Mouse (Mus musculus): ENCODE results near the gene 5031439G07Rik. TPM values are rescaled to one million over a fixed set of nuclear protein-coding genes. Genes with fewer than 3 reads are reported as not detected.

5031439G07Rik gene
- polyA plus RNA-seq, 1 experiment from 2014 or later, result 3.6 TPM

DNA sequence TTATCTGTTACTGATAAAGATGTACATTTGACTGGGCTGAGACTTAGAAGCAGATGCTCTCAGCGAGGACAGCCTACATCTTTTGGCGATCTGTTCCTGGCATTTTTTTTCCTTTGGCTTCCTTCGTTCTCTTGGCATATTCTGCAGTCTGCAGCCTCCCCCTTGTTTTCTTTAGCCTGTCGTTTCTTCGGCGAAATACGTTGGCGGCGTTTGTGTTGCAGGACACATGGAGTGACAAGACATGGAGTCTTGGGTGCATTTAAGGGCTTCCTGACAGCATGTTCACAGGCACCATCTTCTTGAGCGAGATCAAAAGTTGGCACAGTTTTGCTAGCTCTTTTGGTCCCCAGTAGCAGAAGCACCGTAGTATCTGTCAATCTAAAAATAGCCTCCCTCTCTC is 27.4 kb upstream of the 5031439G07Rik start:
- H3K9ac ChIP-seq, result no peak overlapping the region
- no peak for ATAC-seq
- H3K4me2 ChIP-seq, result no peak overlapping the region
- no peaks in the 10 kb centered on the region for H3K36me3 ChIP-seq
- H3K27ac ChIP-seq, result no peak overlapping the region
- no peaks in the 10 kb centered on the region for H3K9me3 ChIP-seq (replicated peaks)
- H3K27me3 ChIP-seq (replicated peaks), result peaks cover 28% of the 10 kb centered on the region
- no peak overlapping the region for H3K4me3 ChIP-seq
- WGBS (ENCODE audit: insufficient replicate concordance), result 64% methylated on average over 11 of the region's 11 CpGs
- H3K4me1 ChIP-seq, result peaks cover 3% of the 10 kb centered on the region; the same call in 1 of the 2 replicates

DNA sequence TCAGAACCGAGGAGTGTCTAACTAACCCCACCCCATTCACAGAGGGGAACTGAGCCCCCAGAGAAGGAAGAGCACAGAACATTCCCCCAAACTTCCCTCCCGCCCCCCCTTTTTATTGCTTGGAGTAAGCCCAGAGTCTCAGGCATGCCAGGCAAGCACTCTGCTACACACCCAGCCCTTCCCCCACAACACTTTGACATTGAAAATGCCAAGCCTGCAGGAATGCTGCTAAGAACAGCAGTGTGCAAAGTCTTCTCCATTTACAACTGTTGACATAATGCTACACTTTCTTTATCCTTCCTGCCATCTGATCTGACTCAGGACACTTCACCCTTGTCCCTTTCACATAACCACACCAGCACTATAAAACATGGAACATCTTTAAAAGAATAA is 24.3 kb upstream of the 5031439G07Rik start:
- Histone ChIP-seq H3K27ac (no peak overlapping the region), H3K4me2 (peak overlapping the region; percentile 2; the same call in 1 of the 2 replicates), H3K4me3 (no peak overlapping the region), H3K36me3 (no peaks in the 10 kb centered on the region), H3K9me3 (replicated peaks) (no peaks in the 10 kb centered on the region), H3K9ac (no peak overlapping the region), H3K27me3 (replicated peaks) (peaks cover 24% of the 10 kb centered on the region), H3K4me1 (peaks cover 3% of the 10 kb centered on the region; the same call in 1 of the 2 replicates)
- ATAC-seq, result no peak
- 44% methylated on average over 2 of the region's 2 CpGs for WGBS (ENCODE audit: insufficient replicate concordance)

DNA sequence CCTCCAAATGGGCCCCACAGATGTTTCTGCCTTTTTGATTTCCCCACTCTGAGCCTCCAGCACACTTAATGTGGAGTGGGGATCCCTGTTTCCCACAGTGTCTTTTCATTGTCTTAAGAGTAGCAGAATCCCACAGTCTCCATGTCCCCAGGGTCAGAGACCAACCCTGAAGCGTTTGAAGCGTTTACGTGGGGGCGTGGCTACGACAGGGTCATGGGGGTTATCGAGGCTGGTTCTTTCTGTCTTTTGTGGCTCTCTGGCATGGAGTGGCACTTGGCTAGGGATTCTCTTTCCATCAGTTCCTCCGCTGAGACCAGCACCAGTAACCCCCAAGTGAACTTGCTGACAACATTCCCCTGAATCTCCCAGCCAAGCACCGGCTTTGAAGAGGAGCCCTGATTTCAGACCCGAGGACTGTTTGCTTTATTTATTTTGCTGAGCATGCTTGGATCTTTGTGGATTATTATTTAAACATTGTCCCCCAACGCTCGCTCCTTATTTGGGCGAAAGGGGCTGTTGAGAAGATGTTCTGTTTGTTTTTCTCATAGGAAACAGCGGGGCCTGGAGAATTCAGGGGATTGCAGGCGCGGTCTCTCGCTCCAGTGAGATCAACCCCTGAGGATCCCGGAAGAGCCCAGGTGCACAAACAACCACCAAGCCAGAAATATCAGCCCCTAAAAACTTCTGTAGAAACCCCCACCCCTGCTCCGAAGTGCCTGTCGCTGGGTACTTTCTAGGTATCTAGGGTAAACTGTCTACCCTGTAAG is 23.7 kb upstream of the 5031439G07Rik start:
- ATAC-seq, result no peak
- Histone ChIP-seq H3K27me3 (replicated peaks) (peaks cover 18% of the 10 kb centered on the region), H3K9me3 (replicated peaks) (no peaks in the 10 kb centered on the region), H3K4me1 (peaks cover 3% of the 10 kb centered on the region; the same call in 1 of the 2 replicates), H3K27ac (no peak overlapping the region), H3K4me3 (no peak overlapping the region), H3K9ac (no peak overlapping the region), H3K36me3 (no peaks in the 10 kb centered on the region), H3K4me2 (peak overlapping the region; percentile 2; the same call in 1 of the 2 replicates)
- WGBS (ENCODE audit: insufficient replicate concordance), result 50% methylated on average over 19 of the region's 19 CpGs

DNA sequence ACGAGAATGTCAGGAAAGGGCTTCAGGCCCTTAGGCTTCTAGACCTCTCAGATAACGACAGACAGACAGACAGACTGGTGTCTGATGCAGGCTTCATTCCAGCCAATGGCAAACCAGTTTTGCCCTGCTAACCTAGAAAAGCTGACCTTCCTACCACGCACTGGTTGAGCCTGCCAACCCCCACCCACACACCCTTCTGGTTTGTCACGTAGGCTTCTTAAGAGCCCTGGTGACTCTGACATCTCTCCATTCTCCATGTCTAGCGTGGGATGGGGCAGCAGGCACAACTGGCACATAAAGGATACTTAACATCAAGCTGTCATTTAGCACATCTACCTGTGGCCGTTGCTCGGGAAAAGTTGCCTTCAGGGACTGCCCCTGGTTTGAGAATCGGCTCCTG is 21.3 kb upstream of the 5031439G07Rik start:
- Histone ChIP-seq H3K4me3 (no peak overlapping the region), H3K27me3 (replicated peaks) (no peaks in the 10 kb centered on the region), H3K27ac (no peak overlapping the region), H3K4me2 (no peak overlapping the region), H3K36me3 (no peaks in the 10 kb centered on the region), H3K9ac (no peak overlapping the region), H3K4me1 (peaks cover 3% of the 10 kb centered on the region; the same call in 1 of the 2 replicates), H3K9me3 (replicated peaks) (no peaks in the 10 kb centered on the region)
- WGBS (ENCODE audit: insufficient replicate concordance), result 64% methylated on average over 8 of the region's 8 CpGs
- no peak for ATAC-seq

- H3K27me3 ChIP-seq (replicated peaks), result peaks cover 22% of the 10 kb centered on the region; the same call in 1 of the 2 replicates
- ATAC-seq, result 0 out of 2 replicates have a peak, but pooled peaks have one; percentile 60
- no peak overlapping the region for H3K4me3 ChIP-seq
- H3K9me3 ChIP-seq (replicated peaks), result no peaks in the 10 kb centered on the region
- H3K36me3 ChIP-seq, result no peaks in the 10 kb centered on the region
- WGBS (ENCODE audit: insufficient replicate concordance), result 18% methylated on average over 29 of the region's 29 CpGs
- no peaks in the 10 kb centered on the region for H3K4me1 ChIP-seq
- H3K4me2 ChIP-seq, result no peak overlapping the region
- no peak overlapping the region for H3K9ac ChIP-seq
- H3K27ac ChIP-seq, result no peak overlapping the region
Measured at GRCm38 (mm10) chr15:85000984-85001982, 12.9 kb upstream of the 5031439G07Rik start.

DNA sequence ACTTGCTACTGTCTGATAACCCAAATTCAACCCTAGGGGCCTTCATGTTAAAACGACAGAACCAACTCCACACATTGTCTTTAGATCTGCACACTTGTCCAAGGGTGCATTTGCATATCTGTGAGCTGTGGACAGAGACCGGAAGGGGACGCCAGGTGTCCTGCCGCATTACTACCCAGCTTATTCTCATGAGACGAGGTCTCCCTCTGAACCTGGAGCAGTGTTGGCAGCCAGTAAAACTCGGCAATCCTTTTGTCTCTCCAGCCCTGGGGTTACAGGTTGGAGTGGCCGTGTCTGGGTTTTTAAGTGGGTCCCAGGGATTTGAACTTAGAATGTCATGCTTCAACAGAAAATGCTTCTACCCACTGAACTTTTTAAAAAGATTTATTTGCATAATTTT is 11.6 kb upstream of the 5031439G07Rik start:
- ATAC-seq, result no peak
- no peaks in the 10 kb centered on the region for H3K36me3 ChIP-seq
- no peaks in the 10 kb centered on the region for H3K4me1 ChIP-seq
- H3K4me2 ChIP-seq, result no peak overlapping the region
- H3K9me3 ChIP-seq (replicated peaks), result no peaks in the 10 kb centered on the region
- no peak overlapping the region for H3K9ac ChIP-seq
- no peak overlapping the region for H3K4me3 ChIP-seq
- peaks cover 27% of the 10 kb centered on the region; the same call in 1 of the 2 replicates for H3K27me3 ChIP-seq (replicated peaks)
- WGBS (ENCODE audit: insufficient replicate concordance), result 60% methylated on average over 7 of the region's 7 CpGs
- no peak overlapping the region for H3K27ac ChIP-seq

DNA sequence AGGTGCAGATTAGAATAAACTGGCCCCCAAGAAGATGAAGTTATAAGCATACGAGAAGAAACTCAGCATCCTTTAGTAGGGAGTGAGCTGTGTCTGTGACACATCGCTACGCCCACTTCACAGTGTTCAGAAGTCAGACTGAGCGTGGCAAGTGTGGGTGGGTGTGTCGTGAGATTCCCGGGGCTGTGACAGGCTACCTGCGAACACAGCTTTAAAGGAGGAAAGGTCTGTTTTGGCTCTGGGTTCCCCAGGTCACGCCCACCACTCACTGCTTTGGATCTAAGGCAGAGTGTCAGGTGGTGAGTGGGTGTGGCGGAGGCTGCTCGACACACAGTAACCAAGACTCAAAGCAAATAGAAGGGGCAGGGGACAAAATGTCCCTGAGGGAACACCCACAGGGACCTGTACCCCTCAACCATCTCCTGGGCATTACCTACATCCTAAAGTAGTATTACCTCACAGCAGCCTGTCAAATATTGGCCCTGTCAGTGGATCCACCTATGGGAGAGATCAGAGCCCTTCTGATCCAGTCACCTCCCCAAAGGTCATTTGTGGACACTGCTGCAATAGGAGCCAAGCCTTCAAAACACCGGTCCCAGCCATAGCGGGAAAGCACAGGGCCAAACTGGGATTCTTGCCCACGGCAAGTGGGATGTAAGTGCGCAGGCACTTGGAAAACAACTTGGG is 9.6 kb upstream of the 5031439G07Rik start:
- ATAC-seq, result no peak
- Histone ChIP-seq H3K27ac (no peak overlapping the region), H3K9ac (no peak overlapping the region), H3K4me1 (no peaks in the 10 kb centered on the region), H3K4me3 (no peak overlapping the region), H3K27me3 (replicated peaks) (peaks cover 31% of the 10 kb centered on the region), H3K4me2 (no peak overlapping the region), H3K9me3 (replicated peaks) (no peaks in the 10 kb centered on the region), H3K36me3 (no peaks in the 10 kb centered on the region)
- 57% methylated on average over 14 of the region's 14 CpGs for WGBS (ENCODE audit: insufficient replicate concordance)

DNA sequence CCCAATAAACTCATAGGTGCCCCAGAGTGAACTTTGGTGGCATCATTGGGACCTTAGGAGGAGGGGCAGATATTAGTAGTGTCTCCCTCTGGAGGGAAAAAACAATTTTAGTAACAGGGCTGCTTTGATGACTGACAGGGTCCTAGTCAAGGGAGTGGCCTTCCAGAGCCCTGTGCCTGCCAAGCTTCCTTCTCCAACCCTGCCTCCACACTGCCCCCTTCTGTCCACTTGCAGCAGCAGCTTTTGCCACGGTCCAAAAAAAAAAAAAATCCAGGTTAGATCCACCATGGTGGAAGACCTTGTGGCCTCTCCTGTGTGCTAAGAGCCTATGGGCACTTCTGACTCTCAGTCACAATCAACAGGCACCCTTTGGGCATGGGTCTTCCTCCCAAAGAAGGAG is 7.6 kb upstream of the 5031439G07Rik start:
- Histone ChIP-seq H3K27ac (no peak overlapping the region), H3K27me3 (replicated peaks) (peaks cover 19% of the 10 kb centered on the region), H3K36me3 (no peaks in the 10 kb centered on the region), H3K4me3 (no peak overlapping the region), H3K9ac (no peak overlapping the region), H3K9me3 (replicated peaks) (no peaks in the 10 kb centered on the region), H3K4me1 (no peaks in the 10 kb centered on the region), H3K4me2 (no peak overlapping the region)
- 13% methylated on average over 1 of the region's 1 CpGs for WGBS (ENCODE audit: insufficient replicate concordance)
- ATAC-seq, result no peak; the same call in 1 of the 2 replicates

DNA sequence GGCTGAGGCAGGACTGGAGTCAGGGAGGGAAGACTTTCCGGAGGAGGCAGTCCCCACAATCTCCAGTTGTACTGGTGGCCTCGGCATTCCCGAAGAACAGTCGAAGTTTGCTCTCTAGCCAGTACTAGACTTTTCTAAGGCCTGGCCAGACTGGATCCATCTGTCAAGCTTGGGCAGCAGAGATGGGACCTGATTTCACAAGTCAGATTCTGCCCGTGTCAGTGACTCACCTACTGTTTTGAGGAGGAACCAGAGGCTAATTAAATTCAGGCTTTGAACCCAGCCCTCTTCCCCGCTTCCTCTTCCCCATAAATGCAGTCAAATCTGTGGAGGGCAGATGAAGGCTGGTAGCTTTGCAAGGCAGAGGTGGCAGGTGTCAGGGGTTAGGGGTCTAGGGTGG is 6.7 kb upstream of the 5031439G07Rik start:
- WGBS (ENCODE audit: insufficient replicate concordance), result 21% methylated on average over 6 of the region's 6 CpGs
- Histone ChIP-seq H3K9me3 (replicated peaks) (no peaks in the 10 kb centered on the region), H3K36me3 (no peaks in the 10 kb centered on the region), H3K27ac (no peak overlapping the region), H3K4me2 (no peak overlapping the region), H3K9ac (no peak overlapping the region), H3K4me3 (no peak overlapping the region), H3K27me3 (replicated peaks) (peaks cover 20% of the 10 kb centered on the region), H3K4me1 (no peaks in the 10 kb centered on the region)
- ATAC-seq, result no peak

GRCm38 (mm10) chr15:84994498-84994897 is 6.1 kb upstream of the 5031439G07Rik start:
- H3K36me3 ChIP-seq, result no peaks in the 10 kb centered on the region
- no peaks in the 10 kb centered on the region for H3K9me3 ChIP-seq (replicated peaks)
- H3K27me3 ChIP-seq (replicated peaks), result peaks cover 26% of the 10 kb centered on the region
- no peak overlapping the region for H3K9ac ChIP-seq
- H3K4me2 ChIP-seq, result no peak overlapping the region
- no peak for ATAC-seq
- H3K27ac ChIP-seq, result no peak overlapping the region
- WGBS (ENCODE audit: insufficient replicate concordance), result 8% methylated on average over 6 of the region's 6 CpGs
- H3K4me1 ChIP-seq, result no peaks in the 10 kb centered on the region
- H3K4me3 ChIP-seq, result no peak overlapping the region

GRCm38 (mm10) chr15:84989771-84990170 is 1.4 kb upstream of the 5031439G07Rik start:
- WGBS (ENCODE audit: insufficient replicate concordance), result 60% methylated on average over 7 of the region's 7 CpGs
- peaks cover 21% of the 10 kb centered on the region for H3K4me1 ChIP-seq
- H3K27me3 ChIP-seq (replicated peaks), result peaks cover 42% of the 10 kb centered on the region
- no peaks in the 10 kb centered on the region for H3K36me3 ChIP-seq
- no peak overlapping the region for H3K9ac ChIP-seq
- ATAC-seq, result no peak
- no peak overlapping the region for H3K4me3 ChIP-seq
- H3K4me2 ChIP-seq, result no peak overlapping the region
- no peak overlapping the region for H3K27ac ChIP-seq
- no peaks in the 10 kb centered on the region for H3K9me3 ChIP-seq (replicated peaks)

Measured in liver, embryonic 12.5 days (tissue).